8 mouse cellular contexts compared by ENCODE assay signal in genomic region chr1:180942166-180943031, GRCm38 (mm10). TPM values are rescaled to one million over a fixed set of nuclear protein-coding genes. Genes with fewer than 3 reads are reported as not detected.
DNase-seq lines count a peak whose midpoint lies in the region; ATAC-seq and TF ChIP-seq lines count a peak whose summit lies in the region.

TSS of gene Tmem63a (plus strand) at chr1:180942344.

- H3K4me1 ChIP-seq in embryonic fibroblast, embryonic 13.5 days (ENCODE audit: control insufficient read depth, insufficient read depth, low read length), result peaks cover 30% of the 10 kb centered on the region
- peaks cover 24% of the 10 kb centered on the region for H3K4me1 ChIP-seq in heart, embryonic 11.5 days (ENCODE audit: control insufficient read depth, insufficient read depth, low read length)
- H3K4me1 ChIP-seq in kidney, embryonic 14.5 days (ENCODE audit: control insufficient read depth, insufficient read depth, low read length), result peaks cover 18% of the 10 kb centered on the region; the same call in 1 of the 2 replicates
- peaks cover 76% of the 10 kb centered on the region for H3K4me1 ChIP-seq in liver, embryonic 13.5 days (replicated peaks)
- H3K4me1 ChIP-seq in stomach, embryonic 16.5 days (ENCODE audit: control insufficient read depth, insufficient read depth, low read length), result peaks cover 42% of the 10 kb centered on the region

- peaks cover 14% of the 10 kb centered on the region for H3K27me3 ChIP-seq in heart, embryonic 11.5 days (ENCODE audit: control insufficient read depth, insufficient read depth, low read length)
- H3K27me3 ChIP-seq in kidney, embryonic 14.5 days (ENCODE audit: control insufficient read depth, insufficient read depth, low read length), result peaks cover 18% of the 10 kb centered on the region; the same call in 1 of the 2 replicates
- no peaks in the 10 kb centered on the region for H3K27me3 ChIP-seq in liver, embryonic 13.5 days
- H3K27me3 ChIP-seq in stomach, embryonic 16.5 days (ENCODE audit: control insufficient read depth, insufficient read depth, low read length), result no peaks in the 10 kb centered on the region

- DNase-seq in 416B (ENCODE audit: low read depth), result peak; percentile 82
- peak; percentile 73 for DNase-seq in adrenal gland, adult 8-10 months
- peak; percentile 64 for DNase-seq in liver, embryonic 13.5 days
- DNase-seq in naive thymus-derived CD4-positive, alpha-beta T cell, adult 2 months (ENCODE audit: low read depth), result peak; percentile 81

- WGBS in heart, embryonic 11.5 days (ENCODE audit: insufficient replicate concordance), result under 1% methylated on average over 72 of the region's 73 CpGs
- under 1% methylated on average over 73 of the region's 73 CpGs for WGBS in kidney, embryonic 14.5 days
- under 1% methylated on average over 73 of the region's 73 CpGs for WGBS in liver, embryonic 13.5 days (ENCODE audit: insufficient replicate concordance)
- under 1% methylated on average over 73 of the region's 73 CpGs for WGBS in stomach, embryonic 16.5 days

- H3K27ac ChIP-seq in embryonic fibroblast, embryonic 13.5 days (ENCODE audit: insufficient read depth, low read length), result peak within 1 kb of the TSS; percentile 86
- peak within 1 kb of the TSS; percentile 59 for H3K27ac ChIP-seq in heart, embryonic 11.5 days (ENCODE audit: low read depth, low read length)
- no peak within 1 kb of the TSS for H3K27ac ChIP-seq in kidney, embryonic 14.5 days (ENCODE audit: low read depth, low read length)
- H3K27ac ChIP-seq in liver, embryonic 13.5 days, result peak within 1 kb of the TSS; percentile 89
- peak within 1 kb of the TSS; percentile 96 for H3K27ac ChIP-seq in stomach, embryonic 16.5 days (ENCODE audit: low read length)

- peak; percentile 91 for TF ChIP-seq POLR2A in embryonic fibroblast, embryonic 13.5 days (IDR thresholded peaks at IDR 0.05; ENCODE audit: low read depth, low read length)

- no peak for TF ChIP-seq CTCF in embryonic fibroblast, embryonic 13.5 days (IDR thresholded peaks at IDR 0.05; ENCODE audit: borderline replicate concordance, insufficient read depth, low read length)

- H3K4me2 ChIP-seq in heart, embryonic 11.5 days, result peak within 1 kb of the TSS; percentile 99
- H3K4me2 ChIP-seq in kidney, embryonic 14.5 days (replicated peaks; ENCODE audit: low read depth, low read length), result peak within 1 kb of the TSS; percentile 93
- H3K4me2 ChIP-seq in liver, embryonic 13.5 days, result peak within 1 kb of the TSS; percentile 89
- peak within 1 kb of the TSS; percentile 79 for H3K4me2 ChIP-seq in stomach, embryonic 16.5 days (ENCODE audit: low read depth, low read length)

- peak within 1 kb of the TSS; percentile 76 for H3K4me3 ChIP-seq in embryonic fibroblast, embryonic 13.5 days (ENCODE audit: insufficient read depth, low read length)
- peak within 1 kb of the TSS; percentile 94 for H3K4me3 ChIP-seq in heart, embryonic 11.5 days (ENCODE audit: low read depth, low read length)
- peak within 1 kb of the TSS; percentile 84 for H3K4me3 ChIP-seq in kidney, embryonic 14.5 days (ENCODE audit: low read length)
- H3K4me3 ChIP-seq in liver, embryonic 13.5 days (replicated peaks), result peak within 1 kb of the TSS; percentile 88
- H3K4me3 ChIP-seq in stomach, embryonic 16.5 days (replicated peaks; ENCODE audit: low read length), result peak within 1 kb of the TSS; percentile 97

- ATAC-seq in heart, embryonic 11.5 days (replicated peaks; ENCODE audit: insufficient number of reproducible peaks, low FRiP score, low TSS enrichment), result peak; percentile 51
- ATAC-seq in kidney, embryonic 14.5 days (ENCODE audit: low FRiP score, low TSS enrichment), result peak; percentile 63
- peak; percentile 59 for ATAC-seq in liver, embryonic 13.5 days (ENCODE audit: low read depth)
- ATAC-seq in stomach, embryonic 16.5 days (ENCODE audit: insufficient read depth, low FRiP score), result peak; percentile 68

- peak within 1 kb of the TSS; percentile 90 for H3K9ac ChIP-seq in heart, embryonic 11.5 days (ENCODE audit: low read depth, low read length)
- peak within 1 kb of the TSS; percentile 75 for H3K9ac ChIP-seq in kidney, embryonic 14.5 days (ENCODE audit: low read depth, low read length)
- peak within 1 kb of the TSS; percentile 87 for H3K9ac ChIP-seq in liver, embryonic 13.5 days
- H3K9ac ChIP-seq in stomach, embryonic 16.5 days (ENCODE audit: low read length), result peak within 1 kb of the TSS; percentile 93

- H3K9me3 ChIP-seq in heart, embryonic 11.5 days (replicated peaks; ENCODE audit: control insufficient read depth, low read length), result no peaks in the 10 kb centered on the region
- H3K9me3 ChIP-seq in kidney, embryonic 14.5 days (ENCODE audit: control insufficient read depth, low read length), result no peaks in the 10 kb centered on the region
- no peaks in the 10 kb centered on the region for H3K9me3 ChIP-seq in liver, embryonic 13.5 days (replicated peaks)
- H3K9me3 ChIP-seq in stomach, embryonic 16.5 days (replicated peaks; ENCODE audit: control insufficient read depth, low read length), result no peaks in the 10 kb centered on the region

- H3K36me3 ChIP-seq in heart, embryonic 11.5 days (ENCODE audit: control insufficient read depth, insufficient read depth, low read length), result no peaks in the 10 kb centered on the region; the same call in 1 of the 2 replicates
- H3K36me3 ChIP-seq in kidney, embryonic 14.5 days (ENCODE audit: control insufficient read depth, insufficient read depth, low read length), result no peaks in the 10 kb centered on the region
- H3K36me3 ChIP-seq in liver, embryonic 13.5 days, result peaks cover 10% of the 10 kb centered on the region
- H3K36me3 ChIP-seq in stomach, embryonic 16.5 days (ENCODE audit: control insufficient read depth, insufficient read depth, low read length), result no peaks in the 10 kb centered on the region; the same call in 1 of the 2 replicates

RNA-seq across cellular contexts. Expression of gene Tmem63a, which starts in this region (rescaled TPM):
- 10 to 100 TPM; 79.6 to 95.9 (median 87.5) TPM for total RNA-seq in adrenal gland, adult 8-10 months (2022)
- 44.4 and 45.2 TPM in 2 replicates for polyA plus RNA-seq in embryonic fibroblast, embryonic 13.5 days (2011; ENCODE audit: insufficient read length, low read depth, missing spikeins)
- polyA plus RNA-seq in heart, embryonic 11.5 days (2014; fragmentation: Nextera tagmentation; extraction: Ambion mirVana), result 5.8 and 6.7 TPM in 2 replicates
- polyA plus RNA-seq in kidney, embryonic 14.5 days (2014; fragmentation: Nextera tagmentation; extraction: Ambion mirVana), result 4.0 and 7.5 TPM in 2 replicates
- polyA plus RNA-seq in liver, embryonic 13.5 days (2015; fragmentation: Nextera tagmentation; extraction: Ambion mirVana), result 5.2 and 7.5 TPM in 2 replicates
- polyA plus RNA-seq in stomach, embryonic 16.5 days (2015; fragmentation: Nextera tagmentation; extraction: Ambion mirVana), result 29.2 and 35.3 TPM in 2 replicates
